Mouse (Mus musculus) gastrocnemius, adult 2 months (tissue): ENCODE data around the gene Slc36a1. TPM values are rescaled to one million over a fixed set of nuclear protein-coding genes. Genes with fewer than 3 reads are reported as not detected.

ENCODE experiments used
- DNase-seq: peaks from one replicate; pipeline ENCODE4 v3.0.0; 2022
- H3K27ac ChIP-seq: fragments of 200-600 bp; 2 replicates; pipeline ENCODE4 v1.8.1; 2022; ENCODE audit warnings: mild to moderate bottlenecking
- H3K4me3 ChIP-seq: fragments of 200-600 bp; 2 replicates; pipeline ENCODE4 v1.8.1; 2022; ENCODE audit warnings: mild to moderate bottlenecking, moderate library complexity
- CTCF ChIP-seq: fragments of 200-600 bp; IDR thresholded peaks from 2 replicates; pipeline ENCODE4 v1.8.1; 2022; ENCODE audit warnings: antibody characterized with exemption, mild to moderate bottlenecking, moderate library complexity
- intact Hi-C: fragments of 180-260 bp; cut with DNase I; formaldehyde crosslinking; loops from one replicate; pipeline ENCODE4 v1.15.1; 2025
- long read RNA-seq, 2 experiments: library from polyadenylated mRNA; stranded (forward); transcript quantifications; one replicate each; pipeline ENCODE4 v2.0.0; 2021
- total RNA-seq, 2 experiments: library from RNA; stranded (reverse); gene quantifications; 2 replicates each; pipeline ENCODE4 v1.2.3; 2021

Gene Slc36a1
- total RNA-seq, result 1 to 10 TPM; 6.2 TPM
- long read RNA-seq, experiment 1, full-length matches to known transcripts, result 2 of 6 reads
- long read RNA-seq, experiment 1, partial matches to known transcripts, result 1 of 6 reads
- long read RNA-seq, experiment 1, other reads (novel, unspliced or antisense), result 3 of 6 reads
- long read RNA-seq, experiment 2, partial matches to known transcripts, result 0 of 1 reads
- long read RNA-seq, experiment 2, other reads (novel, unspliced or antisense), result 1 of 1 reads

DNA sequence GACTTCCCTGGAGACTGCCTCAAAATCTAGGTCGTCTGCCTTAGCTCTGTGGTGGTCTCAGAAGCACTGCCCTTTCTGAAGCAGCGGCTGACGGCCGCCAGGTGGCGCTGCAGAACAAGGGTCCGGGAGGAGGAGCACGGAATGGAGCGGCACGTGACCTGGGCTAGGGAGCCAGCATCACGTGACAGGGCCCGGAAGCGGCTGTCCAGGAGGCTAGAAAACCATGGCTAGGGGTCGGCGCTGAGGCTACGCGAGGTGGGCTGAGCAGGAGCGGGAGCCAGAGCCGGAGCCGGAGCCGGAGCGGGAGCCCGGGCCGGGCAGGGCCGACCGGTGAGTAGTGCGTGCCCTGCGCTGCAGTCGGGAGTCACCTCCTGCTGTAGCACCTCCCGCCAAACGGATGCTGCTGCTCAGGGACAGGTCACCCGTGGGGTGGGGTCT is at the start of gene Slc36a1:
Slc36a1 (plus strand) TSS at position 192 of the 438 bp plus-strand sequence.
- intact Hi-C loops, result loop anchor here (1.0 to 5.0 kb wide), 3 partner anchors 33 to 241 kb away; no protein-coding TSS in a partner anchor
- Histone ChIP-seq H3K27ac (peak within 1 kb of the TSS; percentile 77), H3K4me3 (peak within 1 kb of the TSS; percentile 84)
- peak; percentile 98 for DNase-seq
- TF ChIP-seq CTCF, result no peak; the same call in 1 of the 2 replicates

GRCm38 (mm10) chr11:55154398-55155069 is 49.6 kb upstream of the Slc36a1 start:
- no peak overlapping the region for H3K4me3 ChIP-seq
- DNase-seq, result no peak

GRCm38 (mm10) chr11:55155070-55155421 is 49.1 kb upstream of the Slc36a1 start:
- H3K4me3 ChIP-seq, result no peak overlapping the region
- TF ChIP-seq CTCF, result no peak

More at GRCm38 (mm10) chr11:55154398-55155069, 49.6 kb upstream of the Slc36a1 start:
- H3K27ac ChIP-seq, result no peak overlapping the region
- no peak for TF ChIP-seq CTCF
- intact Hi-C loops, result loop anchor here (5.0 to 10.0 kb wide), 2 partner anchors 152 to 220 kb away; no protein-coding TSS in a partner anchor

DNA sequence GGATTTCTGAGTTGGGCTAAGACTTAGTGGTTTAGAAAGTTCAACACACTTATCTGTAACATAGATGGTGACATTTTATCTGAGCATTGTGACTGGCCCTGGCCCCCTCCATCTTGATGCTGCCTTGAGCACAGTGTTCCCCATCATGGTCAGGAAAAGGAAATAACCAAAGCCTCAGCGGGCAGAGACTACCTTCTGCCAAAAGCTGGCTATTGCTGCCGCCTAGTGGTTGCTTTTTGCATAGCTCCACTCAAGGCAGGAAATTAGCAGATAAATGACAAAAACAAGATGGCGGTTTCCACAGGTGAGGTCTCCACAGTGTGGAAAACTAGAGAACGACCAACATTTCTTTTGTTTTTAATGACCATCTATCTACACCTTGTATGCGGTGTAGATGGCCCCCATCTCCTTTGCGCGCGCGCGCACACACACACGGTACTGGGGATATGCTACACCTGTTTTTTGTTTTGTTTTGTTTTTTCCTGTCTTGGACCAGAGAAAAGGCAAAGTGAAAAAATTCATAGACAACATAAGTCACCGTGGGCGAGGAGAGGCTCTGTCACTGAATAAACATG is 45.3 kb upstream of the Slc36a1 start:
- intact Hi-C loops, result loop anchor here (2.0 to 10.0 kb wide), 3 partner anchors 114 to 224 kb away; no protein-coding TSS in a partner anchor
- no peak overlapping the region for H3K4me3 ChIP-seq
- no peak overlapping the region for H3K27ac ChIP-seq
- DNase-seq, result peak; percentile 81
- peak; percentile 91 for TF ChIP-seq CTCF

More at GRCm38 (mm10) chr11:55155070-55155421, 49.1 kb upstream of the Slc36a1 start:
- intact Hi-C loops, result loop anchor here (5.0 to 10.0 kb wide), 2 partner anchors 153 to 220 kb away; no protein-coding TSS in a partner anchor
- DNase-seq, result no peak
- H3K27ac ChIP-seq, result no peak overlapping the region

DNA sequence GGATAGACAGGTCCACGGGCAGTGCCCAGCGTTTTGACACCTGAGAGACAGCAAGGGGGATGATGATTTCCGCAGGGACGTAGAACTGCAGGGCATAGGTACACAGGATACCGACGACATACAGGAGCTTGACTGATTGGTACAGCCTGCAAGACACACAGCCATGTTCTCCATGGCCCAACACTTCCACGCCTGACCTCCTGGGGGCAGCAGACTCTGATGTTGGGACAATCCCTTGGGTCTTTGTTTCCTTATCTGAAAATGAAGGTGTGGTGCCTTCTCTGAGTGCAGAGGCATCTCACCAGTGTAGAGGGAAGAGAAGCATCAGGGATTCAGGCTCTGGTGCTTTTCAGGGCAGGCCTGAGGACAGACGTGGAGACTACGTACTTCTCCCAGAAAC is 41.5 kb upstream of the Slc36a1 start:
- Histone ChIP-seq H3K27ac (no peak overlapping the region), H3K4me3 (no peak overlapping the region)
- no peak for DNase-seq
- TF ChIP-seq CTCF, result peak; percentile 63
- intact Hi-C loops, result no loop called here

DNA sequence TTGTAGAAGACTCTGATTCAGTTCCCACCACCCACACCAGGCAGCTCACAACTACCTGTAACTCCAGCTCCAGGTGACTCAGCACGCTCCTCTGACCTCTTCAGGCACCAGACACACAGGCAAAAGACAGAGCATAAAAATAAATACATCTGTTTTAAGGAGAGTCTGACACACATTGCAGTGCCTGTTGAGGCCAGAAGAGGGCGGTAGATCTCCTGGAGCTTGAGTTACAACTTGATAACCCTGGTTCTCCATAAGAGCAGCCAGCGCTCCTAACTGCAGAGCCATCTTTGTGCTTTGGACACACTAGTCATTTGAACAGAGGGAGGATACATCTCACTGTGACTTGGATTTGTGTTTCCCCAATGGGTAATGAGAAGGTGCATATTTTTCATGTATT is 39.4 kb upstream of the Slc36a1 start:
- Histone ChIP-seq H3K4me3 (no peak overlapping the region), H3K27ac (no peak overlapping the region)
- peak; percentile 60 for TF ChIP-seq CTCF
- intact Hi-C loops, result no loop called here
- DNase-seq, result peak; percentile 28

DNA sequence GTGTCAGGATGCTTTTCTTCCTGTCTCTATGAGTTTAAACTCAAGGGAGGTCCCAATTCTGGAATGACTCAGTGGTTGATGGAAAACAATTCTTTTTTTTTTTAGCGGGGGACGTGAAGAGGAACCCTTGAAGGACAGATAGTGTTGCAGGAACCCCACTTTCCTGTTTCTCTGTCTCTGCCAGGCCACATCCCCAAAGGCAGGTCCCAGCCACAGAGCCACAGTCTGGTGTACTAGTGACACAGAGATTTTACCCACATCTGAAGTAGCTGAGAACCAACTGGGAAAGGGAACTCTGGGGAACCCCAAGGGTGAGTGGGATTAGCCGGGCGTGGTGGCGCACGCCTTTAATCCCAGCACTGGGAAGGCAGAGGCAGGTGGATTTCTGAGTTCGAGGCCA is 38.4 kb upstream of the Slc36a1 start:
- no peak for TF ChIP-seq CTCF
- no peak overlapping the region for H3K4me3 ChIP-seq
- no peak for DNase-seq
- H3K27ac ChIP-seq, result no peak overlapping the region
- intact Hi-C loops, result no loop called here

- intact Hi-C loops, result no loop called here
- Histone ChIP-seq H3K27ac (no peak overlapping the region), H3K4me3 (no peak overlapping the region)
- no peak for DNase-seq
- TF ChIP-seq CTCF, result no peak
Observed at GRCm38 (mm10) chr11:55168504-55168903, 35.6 kb upstream of the Slc36a1 start.

DNA sequence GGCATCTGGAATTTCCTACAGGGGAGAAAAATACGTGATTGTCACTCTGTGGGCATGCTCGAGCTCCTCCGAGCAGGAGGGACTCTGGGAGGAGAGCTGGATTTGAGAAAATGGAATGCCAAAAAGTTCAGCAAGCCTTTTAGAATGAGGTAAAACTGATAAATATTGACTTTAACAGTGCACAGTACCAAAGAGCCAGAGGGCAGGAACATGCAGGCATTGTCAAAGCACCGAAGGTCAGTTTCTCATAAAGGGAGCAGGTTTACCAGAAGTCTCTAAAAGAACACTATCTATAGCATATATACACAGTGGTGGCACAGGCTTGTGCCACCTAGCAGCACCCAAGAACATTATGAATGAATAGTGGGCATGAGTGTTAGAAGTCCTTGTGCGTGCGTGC is 35.2 kb upstream of the Slc36a1 start:
- intact Hi-C loops, result no loop called here
- DNase-seq, result no peak
- H3K4me3 ChIP-seq, result no peak overlapping the region
- TF ChIP-seq CTCF, result no peak
- no peak overlapping the region for H3K27ac ChIP-seq

- no peak for DNase-seq
- intact Hi-C loops, result no loop called here
- TF ChIP-seq CTCF, result no peak
- H3K27ac ChIP-seq, result no peak overlapping the region
- H3K4me3 ChIP-seq, result no peak overlapping the region
Observed at GRCm38 (mm10) chr11:55170501-55170900, 33.6 kb upstream of the Slc36a1 start.

GRCm38 (mm10) chr11:55178830-55179229 is 25.3 kb upstream of the Slc36a1 start:
- no peak for TF ChIP-seq CTCF
- H3K27ac ChIP-seq, result no peak overlapping the region
- DNase-seq, result no peak
- intact Hi-C loops, result no loop called here
- H3K4me3 ChIP-seq, result no peak overlapping the region

DNA sequence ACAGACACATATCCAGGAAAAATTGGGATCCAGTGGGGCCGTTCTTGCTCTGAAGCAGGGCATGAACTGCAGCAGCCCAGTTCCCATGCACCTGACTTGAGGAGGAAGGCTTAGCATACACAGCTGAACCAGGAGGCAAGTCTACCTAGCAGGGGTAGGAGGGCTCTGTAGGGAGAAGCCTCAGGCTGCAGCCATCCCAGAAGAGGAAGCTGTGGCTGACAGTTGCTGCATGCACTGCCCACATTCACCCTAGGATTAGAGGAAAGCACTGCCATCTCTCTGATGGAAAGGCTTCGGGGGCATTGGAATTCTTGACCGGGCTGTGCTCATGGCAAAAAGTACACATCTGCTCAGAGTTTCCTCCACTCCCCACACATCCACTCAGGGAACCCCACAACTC is 24.3 kb upstream of the Slc36a1 start:
- H3K27ac ChIP-seq, result no peak overlapping the region
- intact Hi-C loops, result no loop called here
- no peak for TF ChIP-seq CTCF

GRCm38 (mm10) chr11:55183124-55183523 is 21.0 kb upstream of the Slc36a1 start:
- TF ChIP-seq CTCF, result no peak
- Histone ChIP-seq H3K4me3 (no peak overlapping the region), H3K27ac (no peak overlapping the region)
- DNase-seq, result no peak
- intact Hi-C loops, result no loop called here

More for the DNA sequence above, 24.3 kb upstream of the Slc36a1 start:
- no peak for DNase-seq
- no peak overlapping the region for H3K4me3 ChIP-seq
